Mouse (Mus musculus) stomach, embryonic 15.5 days (tissue): ENCODE measurements around the gene Tmem63b. TPM values are rescaled to one million over a fixed set of nuclear protein-coding genes. Genes with fewer than 3 reads are reported as not detected.

Source experiments
- ATAC-seq: fragments of 200-750 bp; cut with Nextera tagmentation; 2 replicates; pipeline ENCODE4 v1.8.0; 2017; ENCODE audit warnings: low read depth, moderate number of reproducible peaks, moderate TSS enrichment; ENCODE audit not compliant: insufficient read depth, low FRiP score
- H3K27ac ChIP-seq: fragments of 300-500 bp; sonication (generic); 2 replicates; pipeline ENCODE4 v1.5.1; 2015; ENCODE audit warnings: mild to moderate bottlenecking, inconsistent platforms
- H3K27me3 ChIP-seq: fragments of 300-500 bp; sonication (generic); replicated peaks from 2 replicates; pipeline ENCODE4 v1.6.1; 2015; ENCODE audit warnings: inconsistent platforms
- H3K36me3 ChIP-seq: fragments of 300-500 bp; sonication (generic); 2 replicates; pipeline ENCODE4 v1.6.1; 2015; ENCODE audit warnings: inconsistent platforms
- H3K4me1 ChIP-seq: fragments of 300-500 bp; sonication (generic); 2 replicates; pipeline ENCODE4 v1.6.1; 2015; ENCODE audit warnings: inconsistent platforms
- H3K4me2 ChIP-seq: fragments of 300-500 bp; sonication (generic); 2 replicates; pipeline ENCODE4 v1.6.1; 2015; ENCODE audit warnings: mild to moderate bottlenecking, inconsistent platforms
- H3K4me3 ChIP-seq: fragments of 300-500 bp; sonication (generic); replicated peaks from 2 replicates; pipeline ENCODE4 v1.5.1; 2015; ENCODE audit warnings: inconsistent platforms
- H3K9ac ChIP-seq: fragments of 300-500 bp; sonication (generic); 2 replicates; pipeline ENCODE4 v1.6.1; 2015; ENCODE audit warnings: inconsistent platforms
- H3K9me3 ChIP-seq: fragments of 300-500 bp; sonication (generic); 2 replicates; pipeline ENCODE4 v1.6.1; 2016; ENCODE audit warnings: inconsistent platforms
- WGBS: fragments of 180-500 bp; shearing (Covaris S2); methylation state at CpG from one replicate; pipeline ENCODE4 v1.1.7; 2015; 5-methylcytosine and 5-hydroxymethylcytosine counted together
- polyA plus RNA-seq: library from polyadenylated mRNA; unstranded; fragments of >200 nt; fragmentation: Nextera tagmentation; extraction: Ambion mirVana; gene quantifications from 2 replicates; pipeline ENCODE4 v1.2.1, GENCODE M21; 2015

Tmem63b gene
- polyA plus RNA-seq, 1 experiment from 2014 or later: 39.8 TPM

- Histone ChIP-seq H3K9ac (no peak overlapping the region), H3K4me3 (no peak overlapping the region), H3K36me3 (no peaks in the 10 kb centered on the region), H3K4me1 (peaks cover 2% of the 10 kb centered on the region; the same call in 1 of the 2 replicates), H3K27me3 (no peaks in the 10 kb centered on the region), H3K9me3 (no peaks in the 10 kb centered on the region), H3K27ac (no peak overlapping the region), H3K4me2 (no peak overlapping the region)
- 72% methylated on average over 7 of the region's 7 CpGs for WGBS
- ATAC-seq: no peak
These were observed 73.8 kb downstream of the Tmem63b start for GRCm38 (mm10) chr17:45612921-45613320.

- no peak for ATAC-seq
- Histone ChIP-seq H3K27ac (no peak overlapping the region), H3K4me3 (no peak overlapping the region), H3K4me2 (no peak overlapping the region), H3K9ac (no peak overlapping the region), H3K9me3 (no peaks in the 10 kb centered on the region), H3K27me3 (no peaks in the 10 kb centered on the region), H3K36me3 (no peaks in the 10 kb centered on the region), H3K4me1 (peaks cover 2% of the 10 kb centered on the region; the same call in 1 of the 2 replicates)
- WGBS: 66% methylated on average over 8 of the region's 8 CpGs
These were observed 74.7 kb downstream of the Tmem63b start for GRCm38 (mm10) chr17:45612008-45612407.

Other genes with a start within 250 kb of the Tmem63b start
- gene Spats1, start 211.5 kb downstream of the Tmem63b start, polyA plus RNA-seq: 0.15 and 0.30 TPM in 2 replicates
- gene Aars2, start 180.1 kb downstream of the Tmem63b start, polyA plus RNA-seq: 17.2 and 17.7 TPM in 2 replicates
- gene Tcte1, start 163.5 kb downstream of the Tmem63b start, polyA plus RNA-seq: 0.12 and 0.36 TPM in 2 replicates
- 2.3 and 2.5 TPM in 2 replicates for gene Tmem151b, start 137.2 kb downstream of the Tmem63b start, polyA plus RNA-seq
- 4.3 and 4.4 TPM in 2 replicates for gene Nfkbie, start 131.2 kb downstream of the Tmem63b start, polyA plus RNA-seq
- gene Slc35b2, start 123.0 kb downstream of the Tmem63b start, polyA plus RNA-seq: 115 and 131 TPM in 2 replicates
- 1,532 and 1,551 TPM in 2 replicates for gene Hsp90ab1, start 113.6 kb downstream of the Tmem63b start, polyA plus RNA-seq
- gene Slc29a1, start 87.3 kb downstream of the Tmem63b start, polyA plus RNA-seq: 83.4 and 88.9 TPM in 2 replicates
- gene Mymx, start 84.8 kb downstream of the Tmem63b start, polyA plus RNA-seq: 0.40 and 1.3 TPM in 2 replicates
- gene Capn11, start 27.6 kb downstream of the Tmem63b start, polyA plus RNA-seq: 0.26 and 0.41 TPM in 2 replicates
- gene Mrpl14, start 583 bp downstream of the Tmem63b start, polyA plus RNA-seq: 145 and 154 TPM in 2 replicates
- not detected in 2 replicates for gene 1600014C23Rik, start 46.9 kb upstream of the Tmem63b start, polyA plus RNA-seq